Mouse (Mus musculus) common myeloid progenitor, adult 5-6 weeks (primary cell): ENCODE results near the gene Larp7. TPM values are rescaled to one million over a fixed set of nuclear protein-coding genes. Genes with fewer than 3 reads are reported as not detected.

Source experiments
- ATAC-seq: replicated peaks from 2 replicates; pipeline ENCODE4 v1.8.0; 2016; ENCODE audit warnings: low read depth, mild to moderate bottlenecking, moderate TSS enrichment, inconsistent platforms; ENCODE audit not compliant: poor library complexity, severe bottlenecking
- total RNA-seq: library from RNA; stranded (forward); fragments of 200-1000, 187-1606 nt; gene quantifications from 2 replicates; pipeline ENCODE4 v1.2.3, GENCODE M21; 2017

Larp7 gene
- total RNA-seq: 152 and 158 TPM in 2 replicates

DNA sequence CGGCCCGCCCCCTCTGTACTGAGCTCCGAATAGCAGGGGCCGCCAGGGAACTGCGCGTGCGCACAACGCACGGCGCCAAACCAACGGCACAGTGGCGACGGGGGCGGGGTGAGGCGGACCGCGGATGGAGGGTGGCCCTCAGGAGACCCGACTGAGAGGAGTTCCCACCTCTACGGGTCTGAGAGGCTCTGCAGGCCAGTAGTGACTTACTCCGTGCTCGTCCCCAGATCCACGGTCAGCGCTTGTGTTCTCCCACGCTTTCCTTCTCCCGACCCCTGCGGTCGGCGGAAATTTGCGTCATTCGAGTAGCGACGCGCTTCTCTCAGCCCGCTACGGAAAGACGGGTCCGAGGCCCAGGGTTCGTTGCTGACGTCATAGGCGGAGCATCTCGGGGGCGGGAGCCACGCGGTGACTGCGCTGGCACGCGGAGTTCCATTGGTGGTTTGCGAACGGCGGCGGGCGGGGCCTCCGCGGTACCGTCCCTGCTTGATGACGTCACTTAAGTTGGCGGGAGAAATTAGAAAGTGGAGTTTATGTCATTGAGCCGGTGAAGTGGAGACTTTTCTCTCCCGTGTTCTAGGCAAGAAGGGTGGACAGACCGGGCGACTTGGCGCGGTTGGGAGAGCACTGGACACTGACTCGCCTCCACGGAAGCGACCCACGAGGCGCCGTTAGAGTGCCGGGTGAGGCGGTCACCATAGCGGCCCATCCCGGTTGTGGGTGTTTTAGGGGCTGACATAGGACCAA lies at the start of gene Larp7, which contains the start of gene Zgrf1:
Gene Larp7, minus strand, starts transcription at position 377 of the 747 bp plus-strand sequence.
Gene Zgrf1, plus strand, starts transcription at position 517 of the 747 bp plus-strand sequence.
- ATAC-seq: peak; percentile 93

DNA sequence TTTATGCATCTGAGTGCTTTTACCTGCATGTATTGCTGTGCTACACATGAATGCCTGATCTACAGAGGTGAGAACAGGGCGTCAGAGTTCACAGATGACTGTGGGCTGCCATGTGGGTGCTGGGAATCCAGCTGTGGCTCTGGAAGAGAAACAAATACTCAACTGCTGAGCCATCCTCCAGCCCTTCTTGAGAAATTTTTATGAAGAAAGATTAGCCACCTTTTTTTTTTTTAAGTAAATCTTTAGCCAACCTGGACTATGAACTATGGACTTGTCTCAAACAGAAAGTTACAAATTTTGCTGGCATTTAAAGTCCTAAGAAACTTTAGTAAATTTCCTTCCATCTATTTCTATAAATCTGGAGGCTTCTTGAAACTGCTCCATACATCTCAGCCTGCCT lies 44.0 kb upstream of the Larp7 start:
- no peak for ATAC-seq

DNA sequence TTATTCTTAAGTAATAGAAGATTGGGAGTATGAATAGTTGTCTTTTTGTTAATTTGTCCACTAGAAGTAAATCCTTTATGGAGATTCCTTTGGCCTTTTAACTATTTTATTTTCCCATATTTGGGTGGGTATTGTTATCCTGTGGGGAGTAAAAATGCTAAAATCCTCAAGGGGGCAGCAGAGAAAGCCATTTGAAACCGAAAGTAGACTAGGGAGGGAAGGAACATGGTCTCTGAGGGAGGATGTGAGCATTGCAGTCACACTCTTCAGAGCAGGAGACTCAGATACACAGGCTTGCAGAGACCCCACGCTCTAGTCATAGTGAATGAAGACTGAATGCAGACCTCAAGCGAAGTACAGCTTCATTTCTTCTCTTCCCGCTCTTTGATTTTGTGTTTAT lies 19.4 kb upstream of the Larp7 start:
- ATAC-seq: peak; percentile 99

DNA sequence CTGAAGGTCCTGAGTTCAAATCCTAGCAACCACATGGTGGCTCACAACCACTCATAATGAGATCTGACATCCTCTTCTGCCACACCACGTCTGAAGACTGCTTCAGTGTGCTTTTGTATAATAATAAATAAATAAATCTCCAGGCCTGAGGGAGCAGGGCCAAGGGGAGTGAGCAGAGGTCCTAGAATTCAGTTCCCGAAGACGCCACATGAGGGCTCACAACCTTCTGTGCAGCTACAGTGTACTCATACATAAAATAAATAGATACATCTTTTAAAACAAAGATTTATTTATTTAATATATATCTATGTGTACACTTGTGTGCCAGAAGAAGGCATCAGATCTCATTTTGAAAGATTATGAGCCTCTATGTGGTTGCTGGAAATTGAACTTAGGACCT lies 12.0 kb upstream of the Larp7 start:
- 0 out of 2 replicates have a peak, but pooled peaks have one; percentile 36 for ATAC-seq

DNA sequence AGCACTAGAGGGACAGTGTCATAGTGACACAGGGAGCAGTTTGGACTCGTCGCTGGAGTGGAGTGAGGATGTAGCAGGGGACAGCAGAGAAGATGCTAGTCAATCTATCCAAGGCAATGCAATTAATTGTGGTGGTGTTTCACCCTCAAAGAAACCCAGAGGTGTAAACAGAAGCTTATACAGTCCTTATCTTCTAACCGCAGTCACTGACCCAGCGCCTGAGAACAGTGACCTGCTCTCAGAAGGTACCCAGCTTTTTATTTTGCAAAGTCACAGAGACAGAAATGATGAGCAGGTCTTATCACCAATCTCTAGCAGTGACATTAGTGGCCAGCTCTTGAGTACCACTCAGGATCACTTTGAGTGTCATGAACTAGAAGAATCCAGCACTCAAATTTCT lies 9.8 kb upstream of the Larp7 start:
- ATAC-seq: no peak

DNA sequence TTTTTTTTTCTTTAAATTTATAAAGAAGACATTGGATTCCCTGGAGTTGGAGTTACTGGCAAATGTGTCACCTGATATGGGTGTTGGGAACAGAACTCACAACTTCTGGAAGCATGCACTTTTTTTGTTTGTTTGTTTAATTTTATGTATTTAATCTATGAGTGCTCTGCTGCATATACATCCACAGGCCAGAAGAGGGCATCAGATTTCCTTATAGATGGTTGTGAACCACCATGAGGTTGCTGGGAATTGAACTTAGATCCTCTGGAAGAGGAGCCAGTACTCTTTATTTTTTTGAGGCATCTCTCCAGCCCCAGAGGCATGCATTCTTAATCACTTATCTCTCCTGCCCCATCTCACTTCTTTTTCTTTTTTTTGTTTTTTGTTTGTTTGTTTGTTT lies 5.1 kb upstream of the Larp7 start:
- ATAC-seq: no peak

DNA sequence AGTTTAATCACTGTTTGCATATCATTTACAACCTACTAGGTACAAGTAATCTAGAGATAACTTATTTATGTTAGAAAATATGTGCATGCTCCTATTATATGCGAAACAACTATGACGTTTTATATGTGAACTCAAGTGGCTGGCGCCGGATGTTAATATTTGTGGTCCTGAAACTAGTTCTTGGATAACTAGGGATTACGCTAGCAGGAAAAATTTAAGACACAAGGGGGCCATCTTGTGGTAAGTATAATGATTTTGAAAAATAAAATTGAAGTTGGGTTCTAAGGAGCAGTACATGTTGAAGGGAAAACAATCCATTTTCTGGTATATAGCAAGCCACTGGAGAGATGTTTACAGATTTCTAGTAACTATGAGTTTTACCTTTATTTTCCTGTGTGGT lies 1.6 kb upstream of the Larp7 start:
- no peak for ATAC-seq

DNA sequence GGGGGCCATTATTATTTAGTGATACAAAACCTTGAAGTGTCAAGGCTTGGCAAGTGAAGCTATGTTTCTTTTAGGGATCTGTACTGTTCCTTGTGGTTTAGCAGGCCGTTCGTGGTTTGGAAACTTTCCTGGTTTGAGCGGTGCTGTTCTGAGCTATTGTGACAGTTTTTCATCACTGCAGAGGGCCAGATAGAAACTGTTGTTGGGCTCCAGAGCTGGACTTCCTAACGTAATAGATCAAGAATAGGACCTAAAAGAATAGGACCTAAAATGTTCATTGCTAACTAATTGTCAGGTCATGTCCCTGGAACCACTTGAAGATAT lies 533 bp upstream of the Larp7 start:
- ATAC-seq: no peak

DNA sequence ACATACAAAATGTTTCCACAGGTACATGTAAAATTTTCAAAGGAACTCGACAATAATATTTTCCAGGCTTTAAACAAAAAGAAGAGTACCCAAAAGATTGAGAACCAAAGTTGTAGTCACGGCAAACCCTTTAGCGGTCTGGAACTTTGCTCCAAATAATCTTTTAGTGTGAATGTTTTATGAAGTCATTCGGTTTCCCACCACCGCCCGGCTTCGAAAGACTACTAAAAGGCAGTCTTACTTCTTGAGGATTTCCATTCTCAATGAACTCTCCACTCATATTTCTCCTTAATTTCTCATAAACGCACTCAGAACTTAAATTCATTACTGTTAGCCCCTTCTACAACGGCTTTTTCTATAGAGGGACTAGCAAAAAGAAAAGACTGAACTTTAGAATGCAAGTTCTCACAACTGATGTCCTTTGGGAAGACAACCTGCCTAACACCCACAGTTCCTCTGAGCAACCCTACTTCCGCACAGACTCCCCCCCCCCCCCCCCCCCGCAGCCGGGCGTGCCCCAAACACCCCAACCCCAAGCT lies 646 bp downstream of the Larp7 start:
- no peak for ATAC-seq

DNA sequence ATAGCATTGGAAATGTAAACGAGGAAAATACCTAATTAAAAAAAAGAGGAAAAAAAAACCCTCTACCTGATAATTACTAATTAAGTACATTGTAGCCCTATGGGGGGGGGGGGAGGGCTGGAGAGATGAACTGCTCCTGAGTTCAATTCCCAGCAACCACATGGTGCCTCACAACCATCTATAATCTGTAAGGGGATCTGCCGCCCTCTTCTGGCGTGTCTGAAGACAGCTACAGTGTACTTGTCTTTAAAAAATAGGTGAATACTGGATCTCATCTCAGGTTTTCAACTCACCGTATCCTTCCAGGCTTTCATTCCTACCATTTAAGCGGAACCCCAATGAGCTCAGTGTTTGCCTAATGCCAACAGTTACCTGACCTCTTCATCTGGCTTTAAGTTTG lies 5.3 kb downstream of the Larp7 start:
- peak; percentile 38; the same call in 1 of the 2 replicates for ATAC-seq

DNA sequence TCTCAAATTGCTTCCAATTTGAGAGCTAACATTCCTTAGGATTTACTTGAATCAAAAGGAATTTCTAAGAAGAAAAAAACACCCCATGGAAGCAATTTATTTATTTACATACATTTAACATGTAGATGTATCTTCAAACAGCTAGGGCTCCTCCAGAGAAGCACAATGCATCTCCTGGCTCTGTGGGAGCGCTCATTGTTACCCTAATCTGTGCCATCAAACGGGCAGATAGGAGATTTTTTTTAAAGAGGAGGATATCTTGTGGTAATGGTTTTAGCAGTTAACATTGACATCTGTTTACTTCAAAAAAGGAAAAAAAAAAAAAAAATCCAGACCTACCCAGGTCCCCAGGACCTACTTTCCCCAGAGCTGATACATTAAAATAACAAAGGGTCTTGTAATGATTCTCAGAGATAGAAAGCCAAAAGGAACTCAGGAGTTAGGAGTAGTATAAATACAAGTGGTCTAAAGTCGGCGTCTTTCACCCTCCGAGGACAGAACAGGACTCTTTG lies 8.5 kb downstream of the Larp7 start:
- ATAC-seq: no peak

DNA sequence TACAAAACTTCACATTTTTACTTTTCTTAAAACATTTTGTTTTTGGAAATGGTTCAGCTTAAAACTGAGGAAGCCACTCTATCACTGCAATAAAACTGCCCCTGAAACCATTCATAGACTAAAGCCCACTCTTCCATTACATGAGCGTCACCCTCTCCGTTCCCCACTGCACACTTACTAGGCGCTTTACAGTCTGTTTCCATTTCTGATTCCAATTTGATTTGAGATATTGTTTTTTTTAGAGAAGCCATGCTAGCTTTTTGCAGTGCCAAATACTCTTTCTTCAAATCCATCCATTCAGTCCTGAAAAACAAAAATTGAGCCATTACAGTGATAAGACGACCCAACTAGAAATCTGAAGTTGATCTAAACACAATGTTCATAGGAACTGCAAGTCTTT lies 9.2 kb downstream of the Larp7 start:
- no peak for ATAC-seq

DNA sequence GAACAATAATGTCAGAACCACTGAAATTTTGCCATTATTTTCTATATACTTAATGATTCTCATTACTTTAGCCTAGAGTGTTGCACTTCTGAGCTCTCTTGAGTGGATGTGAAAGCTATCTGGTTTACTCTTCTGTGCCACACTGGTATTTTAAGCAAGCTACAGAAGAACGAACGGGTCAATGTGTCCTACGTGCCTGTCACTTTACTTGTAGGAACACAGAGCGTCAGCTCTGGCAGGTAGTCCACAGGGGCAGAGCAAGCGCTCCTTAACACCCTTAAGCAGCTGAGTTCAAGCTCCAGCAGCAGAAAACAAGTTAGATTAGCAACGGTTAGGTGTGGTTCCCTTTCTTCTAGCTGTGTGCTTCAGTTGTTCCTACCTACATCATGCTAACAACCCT lies 14.0 kb downstream of the Larp7 start:
- ATAC-seq: no peak

DNA sequence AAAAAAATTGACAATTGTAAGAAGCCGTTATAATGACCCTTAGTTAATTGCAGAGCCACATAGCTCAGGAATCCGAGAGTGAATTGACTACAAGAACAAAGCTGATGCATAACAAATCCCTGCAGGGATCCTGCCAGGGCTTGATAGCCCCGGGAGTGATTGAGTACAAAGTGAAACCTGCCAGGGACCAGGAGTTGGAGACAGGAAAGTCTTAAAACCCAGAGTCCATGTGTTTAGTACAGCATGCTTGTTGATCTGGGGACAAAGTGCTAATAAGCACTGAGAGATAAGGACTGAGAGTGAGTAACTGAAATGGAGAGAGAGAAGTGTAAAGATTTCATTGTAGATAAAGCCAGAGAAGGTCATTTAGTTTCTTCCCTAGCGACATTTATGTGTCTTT lies 22.9 kb downstream of the Larp7 start:
- no peak for ATAC-seq

DNA sequence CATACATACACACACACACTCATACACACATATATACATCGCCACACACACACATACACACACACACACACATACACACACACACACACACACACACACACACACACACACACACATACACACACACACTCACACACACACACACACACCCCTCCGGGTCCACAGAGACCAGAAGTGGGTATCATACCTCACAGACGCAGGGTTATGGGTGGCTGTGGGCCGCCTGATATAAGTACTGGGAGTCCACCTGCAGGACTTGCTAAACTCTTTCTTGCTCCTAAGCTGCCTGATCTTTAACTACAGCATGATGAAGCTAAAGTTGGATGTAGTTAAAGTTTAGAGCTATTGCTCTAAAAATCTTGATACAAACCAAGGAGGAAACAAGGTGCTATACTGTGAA lies 23.3 kb downstream of the Larp7 start:
- ATAC-seq: no peak

DNA sequence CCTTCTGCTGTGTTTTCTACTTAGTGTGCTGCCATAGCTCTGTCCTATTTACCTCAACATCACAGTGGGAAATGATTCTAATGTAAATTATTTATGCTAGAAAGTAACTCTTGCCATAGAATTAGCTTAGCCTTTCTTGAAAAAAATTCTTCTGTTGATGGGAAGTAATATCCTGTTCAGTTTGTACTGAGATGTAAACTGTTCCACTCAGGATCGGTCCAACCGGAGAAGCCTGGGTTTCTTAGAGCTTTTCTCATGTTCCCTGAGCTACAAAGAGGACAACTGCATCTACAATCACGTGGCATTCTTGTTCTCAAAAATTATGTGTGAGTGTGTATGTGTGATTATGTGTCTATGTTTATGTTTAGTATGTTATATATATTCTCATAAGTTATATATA lies 23.9 kb downstream of the Larp7 start:
- no peak for ATAC-seq

DNA sequence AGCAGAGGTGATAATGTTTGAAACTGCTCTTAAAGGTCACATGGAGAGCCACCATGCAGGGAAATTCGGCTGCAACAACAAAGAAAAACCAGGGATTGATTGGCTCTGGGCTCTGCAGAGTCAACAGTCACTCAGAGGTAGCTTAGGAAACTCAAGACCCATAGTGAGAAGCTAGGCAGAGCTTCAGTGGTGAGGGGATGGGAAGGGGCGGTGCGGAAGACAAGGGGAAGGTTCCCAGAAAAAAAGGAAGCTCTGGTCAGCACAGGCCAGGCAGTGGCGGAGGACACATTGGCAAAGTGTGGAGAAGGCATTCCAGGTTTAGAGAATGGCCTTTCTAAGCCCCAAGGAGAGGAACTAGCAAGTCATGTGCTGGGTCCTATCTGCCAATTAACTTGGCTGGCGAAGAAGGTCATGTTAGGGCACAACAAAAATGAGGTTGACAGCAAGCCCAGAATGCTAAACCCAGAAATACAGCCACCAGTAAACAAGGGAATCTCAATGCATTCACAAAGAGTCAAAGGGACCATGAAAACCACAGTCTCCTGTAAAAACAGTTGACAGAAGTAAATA lies 25.6 kb downstream of the Larp7 start:
- ATAC-seq: no peak

DNA sequence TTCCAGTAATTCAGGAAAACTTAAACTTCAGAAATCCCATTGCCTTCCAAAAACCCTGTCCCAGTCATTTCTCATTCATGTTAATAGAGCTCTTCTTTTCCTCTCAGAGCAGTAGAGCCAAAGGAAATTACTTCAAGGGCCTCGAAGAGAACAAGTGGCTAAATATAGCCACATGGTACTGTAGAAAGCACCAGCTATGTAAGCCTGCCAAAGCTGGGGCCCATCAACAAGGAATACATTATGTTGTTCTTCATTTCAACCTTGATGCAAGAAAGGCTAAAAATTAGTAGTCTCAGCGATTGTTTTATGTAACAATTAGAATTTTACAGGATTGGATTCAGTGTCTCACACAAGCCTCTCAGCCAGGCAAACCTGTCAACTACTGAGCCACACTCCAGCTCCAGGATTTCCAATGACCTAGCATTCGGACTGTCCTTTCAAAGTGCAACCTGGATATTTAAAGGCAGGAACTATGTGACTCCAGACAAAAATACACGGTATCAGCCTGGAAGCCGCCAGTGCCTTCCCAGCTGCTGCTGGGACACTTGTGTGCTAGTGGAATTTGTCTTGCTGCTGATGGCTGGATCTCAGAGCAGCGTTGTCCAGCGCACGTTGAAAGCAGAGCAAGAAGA lies 27.8 kb downstream of the Larp7 start:
- ATAC-seq: no peak

DNA sequence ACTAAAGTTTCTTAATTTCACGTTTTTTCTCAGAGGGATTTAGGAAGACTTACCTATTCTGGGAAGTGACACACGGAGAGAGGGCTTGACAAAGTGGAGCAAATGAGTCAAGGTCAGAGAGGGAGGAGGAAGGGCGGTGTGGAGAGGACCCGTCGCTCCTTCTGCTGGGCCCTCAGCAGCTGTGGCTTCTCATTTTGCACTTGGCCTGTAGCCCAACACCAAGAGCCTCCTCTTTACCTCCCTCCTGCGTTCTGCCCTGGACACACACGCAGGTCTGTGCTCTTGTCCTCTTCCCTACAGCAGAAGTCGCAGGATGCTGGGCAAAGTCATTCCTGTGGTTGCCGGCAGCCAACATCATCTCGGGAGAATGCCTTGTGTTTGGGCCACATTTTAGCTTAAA lies 32.0 kb downstream of the Larp7 start:
- no peak for ATAC-seq

DNA sequence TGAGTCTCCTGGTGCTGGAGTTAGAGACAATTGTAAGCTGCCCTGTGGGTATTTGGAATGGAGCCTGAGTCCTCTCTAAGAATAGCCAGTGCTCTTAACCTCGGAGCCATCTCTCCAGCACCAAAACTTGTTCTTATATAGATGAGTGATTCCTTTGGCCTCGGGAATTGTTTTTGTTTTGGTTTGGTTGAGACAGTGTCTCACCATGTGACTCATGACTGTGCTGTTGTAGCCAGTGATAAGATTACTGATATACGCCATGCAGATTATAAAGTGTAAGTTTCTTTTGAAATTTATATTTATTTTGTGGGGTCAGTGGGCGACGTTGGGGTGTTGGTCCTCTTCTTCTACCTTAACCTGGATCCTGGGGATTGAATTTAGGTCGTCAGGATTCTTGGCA lies 32.8 kb downstream of the Larp7 start:
- ATAC-seq: no peak

DNA sequence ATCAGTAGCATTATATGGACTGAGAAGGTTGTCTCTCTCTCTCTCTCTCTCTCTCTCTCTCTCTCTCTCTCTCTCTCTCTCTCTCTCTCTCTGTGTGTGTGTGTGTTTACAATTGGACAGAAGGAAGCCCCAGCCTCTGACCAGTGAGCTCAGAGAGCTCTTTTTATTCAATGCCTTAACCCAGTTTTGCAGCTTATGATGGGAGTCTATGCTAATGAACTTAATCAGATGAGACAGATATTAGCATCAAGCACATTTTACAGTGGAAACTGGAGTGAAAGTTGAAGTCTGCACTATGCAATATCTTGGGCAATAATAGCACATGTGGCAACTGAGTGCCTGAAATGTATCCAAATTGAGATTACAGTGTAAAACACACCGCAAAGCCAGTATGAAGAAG lies 37.9 kb downstream of the Larp7 start:
- no peak for ATAC-seq
